Mouse (Mus musculus) erythroblast, embryonic 14.5 days (primary cell): ENCODE measurements around the gene Csnk1g2. TPM values are rescaled to one million over a fixed set of nuclear protein-coding genes. Genes with fewer than 3 reads are reported as not detected.

ENCODE experiments used
- H3K27me3 ChIP-seq: 2 replicates; pipeline ENCODE4 v1.6.1; 2012; ENCODE audit warnings: inconsistent platforms; ENCODE audit not compliant: control insufficient read depth
- H3K36me3 ChIP-seq: 2 replicates; pipeline ENCODE4 v1.6.1; 2012; ENCODE audit warnings: mild to moderate bottlenecking, inconsistent platforms; ENCODE audit not compliant: control insufficient read depth
- H3K4me1 ChIP-seq: 2 replicates; pipeline ENCODE4 v1.6.1; 2012; ENCODE audit warnings: inconsistent platforms; ENCODE audit not compliant: control insufficient read depth
- H3K4me3 ChIP-seq: replicated peaks from 2 replicates; pipeline ENCODE3; 2012; ENCODE audit warnings: moderate library complexity, mild to moderate bottlenecking, inconsistent platforms
- H3K9me3 ChIP-seq: 2 replicates; pipeline ENCODE4 v1.6.1; 2012; ENCODE audit warnings: low read length, inconsistent platforms, mixed read lengths; ENCODE audit not compliant: control insufficient read depth
- GATA1 ChIP-seq: IDR thresholded peaks from 2 replicates; pipeline ENCODE4 v1.6.1; 2012; ENCODE audit warnings: low read length, inconsistent platforms, mixed read lengths
- TAL1 ChIP-seq: IDR thresholded peaks from 3 replicates; pipeline ENCODE4 v1.6.1; 2012; ENCODE audit warnings: low read length, inconsistent platforms, mixed read lengths
- polyA plus RNA-seq: library from polyadenylated mRNA; stranded (reverse); fragments of >175 nt; gene quantifications from 2 replicates; pipeline ENCODE4 v1.2.3, GENCODE M21; 2012

Csnk1g2 gene
- polyA plus RNA-seq, 1 experiment = 33.9 TPM

GRCm38 (mm10) chr10:80676198-80676928, 53.7 kb downstream of the Csnk1g2 start:
- Histone ChIP-seq H3K36me3 (peaks cover 41% of the 10 kb centered on the region), H3K9me3 (no peaks in the 10 kb centered on the region), H3K4me3 (peak overlapping the region; percentile 81), H3K4me1 (peaks cover 84% of the 10 kb centered on the region), H3K27me3 (no peaks in the 10 kb centered on the region)
- TF ChIP-seq GATA1 (no peak), TAL1 (no peak)

DNA sequence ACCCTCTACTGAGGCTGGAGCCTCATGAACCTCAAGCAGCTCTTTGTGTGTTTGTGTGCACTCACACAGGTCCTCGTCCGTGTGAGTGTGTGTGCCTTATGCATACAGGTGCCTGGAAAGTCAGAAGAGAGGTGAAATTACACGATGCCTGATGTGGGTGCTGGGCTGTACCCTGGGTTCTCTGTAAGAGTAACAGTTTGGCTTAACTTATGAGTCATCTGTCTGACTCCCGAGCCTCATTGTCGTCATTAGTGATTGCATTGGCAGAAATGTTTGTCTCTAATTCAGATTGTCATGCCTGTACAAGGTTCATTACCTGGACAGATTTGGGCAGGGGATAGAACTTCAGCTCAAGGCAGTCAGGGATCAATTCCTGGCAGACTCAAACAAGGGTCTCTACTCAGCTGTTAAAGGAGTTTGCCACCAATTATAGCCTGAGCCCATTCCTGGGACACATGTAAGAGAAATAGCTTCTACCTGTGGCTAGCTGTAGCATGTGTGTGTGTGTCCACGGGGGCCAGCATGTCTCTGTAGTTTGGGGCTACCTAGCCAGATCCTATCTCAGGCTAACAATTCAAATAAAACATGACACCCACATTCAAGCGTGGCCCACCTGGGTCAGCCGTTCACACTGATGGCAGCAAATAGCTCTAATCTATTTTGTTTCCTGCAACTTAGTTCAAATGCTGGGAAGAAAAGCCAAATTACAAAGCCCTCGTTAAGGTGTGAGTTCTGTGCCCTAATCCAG, 54.7 kb downstream of the Csnk1g2 start:
- TF ChIP-seq GATA1 = no peak
- no peak for TF ChIP-seq TAL1
- no peaks in the 10 kb centered on the region for H3K9me3 ChIP-seq
- no peaks in the 10 kb centered on the region for H3K27me3 ChIP-seq
- peaks cover 37% of the 10 kb centered on the region for H3K36me3 ChIP-seq
- peaks cover 80% of the 10 kb centered on the region for H3K4me1 ChIP-seq
- peak overlapping the region; percentile 81 for H3K4me3 ChIP-seq

DNA sequence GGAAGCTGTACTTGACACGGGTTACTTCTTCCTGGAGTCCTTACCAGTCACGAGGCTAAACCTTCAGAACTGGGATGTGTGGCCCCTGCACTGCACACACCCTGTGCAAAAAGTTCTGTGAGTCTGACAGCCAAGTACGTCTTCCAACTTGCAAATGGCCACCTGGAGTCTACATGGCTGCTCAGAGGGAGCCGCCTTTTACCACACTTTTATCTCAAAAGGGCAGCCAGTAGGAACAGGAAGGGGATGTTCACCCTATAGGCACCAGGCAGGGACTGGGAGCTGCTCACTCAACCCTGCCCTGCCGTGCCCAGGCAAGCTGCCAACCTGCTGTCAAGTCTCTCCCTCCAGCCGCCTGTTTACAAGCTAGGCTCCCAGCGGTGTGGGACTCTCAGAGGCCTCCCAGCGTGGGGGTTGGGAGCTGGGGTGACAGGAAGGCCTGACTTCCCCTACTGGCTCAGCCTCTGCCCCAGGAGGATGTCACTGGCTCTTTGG, 55.4 kb downstream of the Csnk1g2 start, which contains the start of gene Mknk2:
Gene Mknk2 (minus strand): TSS at position 171 of the 495 bp plus-strand sequence.
- Histone ChIP-seq H3K4me1 (peaks cover 75% of the 10 kb centered on the region), H3K27me3 (no peaks in the 10 kb centered on the region), H3K4me3 (peak within 1 kb of the TSS; percentile 81), H3K36me3 (peaks cover 33% of the 10 kb centered on the region), H3K9me3 (no peaks in the 10 kb centered on the region)
- peak; percentile 59 for TF ChIP-seq GATA1
- peak; percentile 52; the same call in 2 of the 3 replicates for TF ChIP-seq TAL1

DNA sequence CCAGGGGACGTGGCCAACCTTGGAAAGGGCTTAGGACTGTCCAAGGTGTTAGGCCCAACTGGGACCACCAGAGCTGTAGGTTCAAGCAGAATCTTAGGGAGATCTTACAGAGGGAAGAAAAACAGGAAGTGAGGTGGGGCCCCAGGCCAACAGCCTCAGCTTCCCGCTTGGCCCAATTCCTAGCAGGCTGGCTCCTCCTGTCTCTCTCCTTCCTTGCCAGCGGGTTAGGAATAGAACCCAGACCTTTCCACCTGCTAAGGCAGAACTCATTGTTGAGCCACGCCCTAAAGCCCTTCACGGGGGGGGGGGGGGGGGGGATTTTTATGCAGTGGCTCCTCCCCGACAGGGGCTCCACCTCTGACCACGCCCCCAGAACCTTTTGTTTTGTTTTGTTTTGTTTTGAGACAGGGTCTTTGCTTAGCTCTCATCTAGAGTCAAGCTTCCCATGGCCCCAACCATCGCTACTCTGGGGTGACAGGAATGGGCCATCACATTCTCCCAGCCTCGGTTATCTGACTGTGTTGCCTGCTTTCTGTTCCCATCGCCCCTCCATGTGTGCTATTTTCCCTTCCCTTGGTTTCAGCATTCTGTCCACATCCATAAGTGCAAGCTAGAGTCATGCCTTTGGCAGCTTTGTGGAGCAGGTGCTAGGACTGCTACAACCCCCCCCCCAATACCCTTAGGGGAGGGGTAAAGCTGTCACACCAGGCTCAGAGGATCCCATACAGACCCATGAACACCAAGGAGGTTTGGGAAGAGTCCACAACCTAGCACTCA, 56.2 kb downstream of the Csnk1g2 start:
- no peaks in the 10 kb centered on the region for H3K27me3 ChIP-seq
- H3K36me3 ChIP-seq = peaks cover 33% of the 10 kb centered on the region
- peaks cover 75% of the 10 kb centered on the region for H3K4me1 ChIP-seq
- H3K9me3 ChIP-seq = no peaks in the 10 kb centered on the region
- H3K4me3 ChIP-seq = peak overlapping the region; percentile 81
- TF ChIP-seq GATA1 (no peak), TAL1 (no peak)

- Histone ChIP-seq H3K36me3 (peaks cover 31% of the 10 kb centered on the region), H3K4me1 (peaks cover 75% of the 10 kb centered on the region), H3K9me3 (no peaks in the 10 kb centered on the region), H3K27me3 (no peaks in the 10 kb centered on the region), H3K4me3 (peak overlapping the region; percentile 81)
- TF ChIP-seq TAL1 (no peak), GATA1 (no peak)
Measured at GRCm38 (mm10) chr10:80679556-80680259, 57.1 kb downstream of the Csnk1g2 start.

DNA sequence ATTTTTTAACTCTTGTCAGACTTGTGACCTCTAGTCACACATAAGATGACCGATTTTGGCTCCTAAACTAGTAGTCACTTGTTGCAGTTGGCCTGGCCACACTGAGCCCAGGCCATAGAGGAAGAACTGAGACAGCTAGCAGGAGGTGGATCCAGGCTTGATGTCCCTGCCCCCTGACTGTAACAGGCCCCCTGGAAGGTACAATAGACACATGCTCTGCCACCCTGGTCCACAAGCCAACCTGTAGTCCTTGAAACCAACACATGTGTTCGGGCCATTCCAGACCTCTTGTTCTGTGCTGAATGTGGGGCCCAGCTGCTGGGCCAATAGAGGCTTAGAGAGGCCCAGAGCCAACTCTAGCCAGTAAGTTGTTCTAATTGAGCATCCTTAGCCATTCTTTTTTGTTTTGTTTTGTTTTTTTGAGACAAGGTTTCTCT, 57.6 kb downstream of the Csnk1g2 start:
- H3K4me3 ChIP-seq = no peak overlapping the region
- H3K36me3 ChIP-seq = peaks cover 35% of the 10 kb centered on the region
- TF ChIP-seq TAL1 (no peak), GATA1 (no peak)
- peaks cover 75% of the 10 kb centered on the region for H3K4me1 ChIP-seq
- no peaks in the 10 kb centered on the region for H3K9me3 ChIP-seq
- no peaks in the 10 kb centered on the region for H3K27me3 ChIP-seq

DNA sequence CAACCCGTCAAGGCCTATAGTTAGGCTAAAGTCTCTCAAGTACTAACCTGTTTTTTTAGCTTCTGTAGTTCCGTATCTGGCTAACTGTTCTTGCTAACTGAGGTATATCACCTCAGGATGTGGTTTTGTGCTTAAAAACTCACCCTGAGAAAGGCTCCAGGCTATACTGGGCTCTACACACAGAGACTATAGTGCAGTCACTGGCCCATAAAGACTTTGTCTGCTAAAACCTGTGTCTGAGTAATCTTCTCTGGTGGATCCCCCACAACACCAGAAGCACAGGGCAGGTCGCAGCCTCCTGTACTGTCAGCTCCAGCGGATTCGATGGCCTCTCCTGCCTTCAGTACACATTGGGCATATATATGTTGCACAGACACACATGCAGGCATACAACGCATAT, 59.4 kb downstream of the Csnk1g2 start:
- Histone ChIP-seq H3K9me3 (no peaks in the 10 kb centered on the region), H3K4me3 (no peak overlapping the region), H3K27me3 (no peaks in the 10 kb centered on the region), H3K36me3 (peaks cover 52% of the 10 kb centered on the region), H3K4me1 (peaks cover 81% of the 10 kb centered on the region)
- no peak for TF ChIP-seq GATA1
- TF ChIP-seq TAL1 = no peak

DNA sequence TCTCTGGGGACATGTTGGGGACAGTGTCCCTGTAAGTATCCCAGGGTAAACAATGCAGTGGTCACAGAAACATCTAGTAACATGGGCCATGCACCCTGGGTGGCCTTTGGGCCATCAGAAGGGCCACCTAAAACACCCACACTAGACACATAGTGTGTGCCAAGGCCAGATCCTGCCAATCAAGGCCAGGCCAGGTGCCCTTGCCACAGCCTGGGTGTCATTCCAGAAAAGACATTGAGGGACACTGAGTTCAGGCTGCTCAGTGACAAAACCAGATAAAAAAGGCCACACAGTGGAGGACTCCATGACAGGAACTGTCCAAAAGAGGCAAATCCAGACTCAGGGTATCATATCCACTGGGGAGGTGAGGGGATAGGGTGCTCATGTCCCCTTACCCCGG, 61.0 kb downstream of the Csnk1g2 start:
- H3K27me3 ChIP-seq = no peaks in the 10 kb centered on the region
- no peaks in the 10 kb centered on the region for H3K9me3 ChIP-seq
- peaks cover 66% of the 10 kb centered on the region for H3K36me3 ChIP-seq
- peaks cover 72% of the 10 kb centered on the region for H3K4me1 ChIP-seq
- no peak for TF ChIP-seq GATA1
- no peak for TF ChIP-seq TAL1
- H3K4me3 ChIP-seq = no peak overlapping the region
